Mouse (Mus musculus) embryonic facial prominence, embryonic 14.5 days (tissue): ENCODE data around the gene Otulin. TPM values are rescaled to one million over a fixed set of nuclear protein-coding genes. Genes with fewer than 3 reads are reported as not detected.

Experiments used
- ATAC-seq: fragments of 200-750 bp; cut with Nextera tagmentation; 2 replicates; pipeline ENCODE4 v1.8.0; 2017; ENCODE audit warnings: low read depth, moderate number of reproducible peaks, moderate TSS enrichment
- DNase-seq: peaks from one replicate; pipeline ENCODE4 v3.0.0-alpha.2; 2015; ENCODE audit warnings: low spot score
- H3K27ac ChIP-seq: fragments of 300-500 bp; sonication (generic); replicated peaks from 2 replicates; pipeline ENCODE4 v1.5.1; 2014; ENCODE audit warnings: low read depth, mild to moderate bottlenecking, low read length, moderate library complexity
- H3K27me3 ChIP-seq: fragments of 300-500 bp; sonication (generic); replicated peaks from 2 replicates; pipeline ENCODE4 v1.6.1; 2014; ENCODE audit warnings: low read length; ENCODE audit not compliant: control insufficient read depth, insufficient read depth
- H3K36me3 ChIP-seq: fragments of 300-500 bp; sonication (generic); 2 replicates; pipeline ENCODE4 v1.6.1; 2014; ENCODE audit warnings: low read length, mixed read lengths; ENCODE audit not compliant: control insufficient read depth, insufficient read depth
- H3K4me1 ChIP-seq: fragments of 300-500 bp; sonication (generic); 2 replicates; pipeline ENCODE4 v1.6.1; 2014; ENCODE audit warnings: antibody characterized with exemption, low read length; ENCODE audit not compliant: control insufficient read depth, insufficient read depth
- H3K4me2 ChIP-seq: fragments of 300-500 bp; sonication (generic); 2 replicates; pipeline ENCODE4 v1.6.1; 2014; ENCODE audit warnings: low read depth, mild to moderate bottlenecking, low read length, moderate library complexity, mixed read lengths
- H3K4me3 ChIP-seq: fragments of 300-500 bp; sonication (generic); 2 replicates; pipeline ENCODE4 v1.5.1; 2014; ENCODE audit warnings: low read depth, mild to moderate bottlenecking, low read length
- H3K9ac ChIP-seq: fragments of 300-500 bp; sonication (generic); 2 replicates; pipeline ENCODE4 v1.6.1; 2014; ENCODE audit warnings: low read depth, mild to moderate bottlenecking, low read length, moderate library complexity, mixed read lengths
- H3K9me3 ChIP-seq: fragments of 300-500 bp; sonication (generic); 2 replicates; pipeline ENCODE4 v1.6.1; 2016; ENCODE audit warnings: low read length; ENCODE audit not compliant: control insufficient read depth
- WGBS: fragments of 180-500 bp; shearing (Covaris S2); extraction: QIAGEN DNeasy Blood & Tissue Kit; methylation state at CpG from one replicate; pipeline ENCODE4 v1.1.7; 2014; 5-methylcytosine and 5-hydroxymethylcytosine counted together
- polyA plus RNA-seq: library from polyadenylated mRNA; unstranded; fragments of >200 nt; fragmentation: Nextera tagmentation; extraction: Ambion mirVana; gene quantifications from 2 replicates; pipeline ENCODE4 v1.2.1, GENCODE M21; 2014

Otulin gene
- polyA plus RNA-seq, 1 experiment from 2014 or later, result 39.7 TPM

- Histone ChIP-seq H3K27me3 (no peaks in the 10 kb centered on the region), H3K4me2 (no peak overlapping the region), H3K4me1 (peaks cover 5% of the 10 kb centered on the region; the same call in 1 of the 2 replicates), H3K9ac (no peak overlapping the region), H3K4me3 (no peak overlapping the region), H3K27ac (no peak overlapping the region), H3K36me3 (peaks cover 43% of the 10 kb centered on the region; the same call in 1 of the 2 replicates), H3K9me3 (no peaks in the 10 kb centered on the region)
- WGBS, result 90% methylated on average over 5 of the region's 5 CpGs
- no peak for DNase-seq
- no peak for ATAC-seq
Measured at GRCm38 (mm10) chr15:27600524-27600923, 30.0 kb downstream of the Otulin start.

- no peaks in the 10 kb centered on the region for H3K9me3 ChIP-seq
- H3K27ac ChIP-seq, result no peak overlapping the region
- no peak overlapping the region for H3K9ac ChIP-seq
- H3K4me2 ChIP-seq, result no peak overlapping the region
- WGBS, result 87% methylated on average over 13 of the region's 13 CpGs
- H3K4me1 ChIP-seq, result peaks cover 7% of the 10 kb centered on the region; the same call in 1 of the 2 replicates
- no peak overlapping the region for H3K4me3 ChIP-seq
- peaks cover 42% of the 10 kb centered on the region for H3K36me3 ChIP-seq
- ATAC-seq, result no peak
- no peaks in the 10 kb centered on the region for H3K27me3 ChIP-seq
- no peak for DNase-seq
Measured at GRCm38 (mm10) chr15:27598786-27599385, 31.6 kb downstream of the Otulin start.

GRCm38 (mm10) chr15:27597516-27597915 lies 33.0 kb downstream of the Otulin start:
- no peak overlapping the region for H3K27ac ChIP-seq
- H3K36me3 ChIP-seq, result peaks cover 50% of the 10 kb centered on the region
- ATAC-seq, result no peak
- H3K27me3 ChIP-seq, result no peaks in the 10 kb centered on the region
- H3K9me3 ChIP-seq, result no peaks in the 10 kb centered on the region
- 74% methylated on average over 4 of the region's 4 CpGs for WGBS
- H3K9ac ChIP-seq, result no peak overlapping the region
- DNase-seq, result no peak
- H3K4me2 ChIP-seq, result no peak overlapping the region
- no peak overlapping the region for H3K4me3 ChIP-seq
- H3K4me1 ChIP-seq, result peaks cover 7% of the 10 kb centered on the region; the same call in 1 of the 2 replicates

- no peak overlapping the region for H3K4me3 ChIP-seq
- H3K27ac ChIP-seq, result 0 out of 2 replicates have a peak overlapping the region, but pooled peaks have one; percentile 84
- H3K36me3 ChIP-seq, result peaks cover 53% of the 10 kb centered on the region
- DNase-seq (no peak), ATAC-seq (no peak)
- WGBS, result 70% methylated on average over 3 of the region's 3 CpGs
- no peak overlapping the region for H3K4me2 ChIP-seq
- H3K9me3 ChIP-seq, result no peaks in the 10 kb centered on the region
- H3K4me1 ChIP-seq, result peaks cover 7% of the 10 kb centered on the region; the same call in 1 of the 2 replicates
- H3K27me3 ChIP-seq, result no peaks in the 10 kb centered on the region
- H3K9ac ChIP-seq, result no peak overlapping the region
Measured at GRCm38 (mm10) chr15:27596463-27597140, 33.9 kb downstream of the Otulin start.

GRCm38 (mm10) chr15:27595560-27595959 lies 34.9 kb downstream of the Otulin start:
- Histone ChIP-seq H3K4me3 (no peak overlapping the region), H3K27ac (peak overlapping the region; percentile 84), H3K4me2 (no peak overlapping the region), H3K9ac (peak overlapping the region; percentile 30; the same call in 1 of the 2 replicates), H3K4me1 (peaks cover 7% of the 10 kb centered on the region; the same call in 1 of the 2 replicates), H3K36me3 (peaks cover 52% of the 10 kb centered on the region), H3K9me3 (no peaks in the 10 kb centered on the region), H3K27me3 (no peaks in the 10 kb centered on the region)
- DNase-seq, result no peak
- WGBS, result 43% methylated on average over 8 of the region's 8 CpGs
- peak; percentile 59 for ATAC-seq

GRCm38 (mm10) chr15:27594973-27595372 lies 35.5 kb downstream of the Otulin start:
- DNase-seq, result peak; percentile 84
- 34% methylated on average over 4 of the region's 4 CpGs for WGBS
- H3K4me2 ChIP-seq, result no peak overlapping the region
- H3K9me3 ChIP-seq, result no peaks in the 10 kb centered on the region
- H3K36me3 ChIP-seq, result peaks cover 57% of the 10 kb centered on the region
- no peak overlapping the region for H3K4me3 ChIP-seq
- H3K9ac ChIP-seq, result peak overlapping the region; percentile 30; the same call in 1 of the 2 replicates
- H3K27ac ChIP-seq, result peak overlapping the region; percentile 84
- H3K27me3 ChIP-seq, result no peaks in the 10 kb centered on the region
- peaks cover 7% of the 10 kb centered on the region; the same call in 1 of the 2 replicates for H3K4me1 ChIP-seq
- peak; percentile 92 for ATAC-seq

GRCm38 (mm10) chr15:27593717-27594116 lies 36.8 kb downstream of the Otulin start:
- H3K9ac ChIP-seq, result no peak overlapping the region
- ATAC-seq, result no peak
- H3K4me1 ChIP-seq, result peaks cover 7% of the 10 kb centered on the region; the same call in 1 of the 2 replicates
- H3K27me3 ChIP-seq, result no peaks in the 10 kb centered on the region
- no peak overlapping the region for H3K4me2 ChIP-seq
- no peak overlapping the region for H3K4me3 ChIP-seq
- no peaks in the 10 kb centered on the region for H3K9me3 ChIP-seq
- DNase-seq, result no peak
- H3K36me3 ChIP-seq, result peaks cover 54% of the 10 kb centered on the region
- no peak overlapping the region for H3K27ac ChIP-seq
- 88% methylated on average over 13 of the region's 13 CpGs for WGBS

GRCm38 (mm10) chr15:27592620-27593320 lies 37.7 kb downstream of the Otulin start:
- DNase-seq, result no peak
- ATAC-seq, result no peak
- Histone ChIP-seq H3K36me3 (peaks cover 46% of the 10 kb centered on the region), H3K4me1 (peaks cover 7% of the 10 kb centered on the region; the same call in 1 of the 2 replicates), H3K4me2 (no peak overlapping the region), H3K9ac (no peak overlapping the region), H3K4me3 (no peak overlapping the region), H3K9me3 (no peaks in the 10 kb centered on the region), H3K27me3 (no peaks in the 10 kb centered on the region), H3K27ac (no peak overlapping the region)
- WGBS, result 83% methylated on average over 19 of the region's 19 CpGs
